Mouse (Mus musculus): ENCODE data around the gene Creb3l4. TPM values are rescaled to one million over a fixed set of nuclear protein-coding genes. Genes with fewer than 3 reads are reported as not detected.

Gene Creb3l4
- total RNA-seq (2023), result not detected

DNA sequence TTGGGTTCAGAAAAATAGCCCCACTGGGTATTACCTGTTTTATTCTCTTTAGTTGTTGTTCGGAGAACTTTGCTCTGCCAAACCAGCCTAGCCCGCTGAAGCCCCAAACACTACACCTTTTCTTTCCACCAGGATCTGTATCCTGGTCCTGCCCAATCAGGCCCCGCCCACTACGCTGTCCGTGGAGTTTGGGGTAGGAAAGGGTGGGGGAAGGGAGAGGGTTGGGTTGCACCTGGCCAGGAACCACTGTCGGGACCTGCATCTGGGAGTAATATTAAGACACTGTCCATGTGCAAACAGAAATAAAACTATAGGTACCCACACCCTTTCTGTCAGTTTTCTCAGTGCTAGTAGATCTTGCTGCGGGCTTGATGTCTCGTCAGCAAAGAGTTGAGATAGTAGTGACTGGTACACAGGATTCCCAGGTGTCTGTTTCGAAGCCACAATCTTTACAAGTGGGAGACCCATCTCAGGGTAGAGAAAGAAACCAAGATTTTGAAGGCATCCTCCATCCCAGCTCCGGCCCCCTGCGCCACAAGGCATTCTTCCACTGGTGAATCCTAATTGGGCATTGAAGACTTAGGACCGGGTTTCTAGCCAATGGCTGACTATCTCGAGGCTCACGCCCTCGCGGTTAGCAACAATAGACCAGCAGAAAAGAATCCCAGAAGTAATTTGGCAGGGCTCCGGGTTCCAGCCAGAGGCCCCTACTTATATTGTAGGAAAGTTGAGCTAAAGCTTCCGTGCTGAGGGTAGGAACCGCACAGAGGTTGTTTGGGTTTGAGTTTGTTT is at the start of gene Creb3l4:
Gene Creb3l4, minus strand, starts transcription at position 529 of the 792 bp plus-strand sequence.

DNA sequence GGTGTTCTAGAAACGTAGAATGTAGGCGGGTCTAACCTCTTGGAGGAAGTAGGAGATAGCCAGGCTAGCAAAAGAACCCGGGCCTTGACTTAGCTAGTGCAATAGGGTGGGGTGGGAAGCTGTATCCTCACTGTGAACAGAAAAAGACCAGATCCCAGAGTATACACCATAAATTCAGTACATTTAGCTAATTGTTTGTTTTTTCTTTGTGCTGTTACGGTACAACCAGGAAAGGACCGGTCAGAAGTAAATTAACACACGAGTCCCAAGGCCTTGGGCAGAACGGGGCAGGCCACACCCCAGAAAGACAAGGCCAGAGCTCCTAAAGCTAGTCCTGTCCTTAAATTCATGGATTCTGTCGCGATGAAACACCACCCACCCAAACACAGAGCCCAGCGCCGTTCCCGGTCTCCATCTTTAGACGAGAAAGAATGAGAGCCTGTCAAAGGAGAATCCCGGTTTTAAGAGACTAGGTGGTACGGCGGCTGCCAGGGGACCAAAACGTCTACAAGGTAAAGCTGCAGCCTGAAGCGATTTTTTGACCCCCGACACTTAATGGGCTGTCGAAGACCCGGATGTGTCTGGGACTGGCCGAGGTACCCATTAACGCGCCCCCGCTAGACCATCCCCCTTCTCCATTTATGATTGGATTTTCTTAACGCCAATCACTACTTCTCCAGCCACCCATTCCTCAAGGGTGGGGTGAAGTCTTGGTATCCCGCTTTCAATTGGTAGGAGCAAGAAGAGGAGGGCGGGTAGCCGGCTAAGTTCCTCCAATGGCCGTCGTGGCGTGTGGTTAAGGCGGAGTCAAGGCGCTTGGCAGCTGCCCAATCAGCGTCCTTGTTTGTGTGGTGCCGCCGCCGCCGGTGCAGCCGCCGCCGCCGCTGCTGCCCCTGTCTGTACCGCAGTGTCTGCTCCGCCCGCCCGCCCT is 49.3 kb upstream of the Creb3l4 start, which contains the start of gene Gatad2b:
Gene Gatad2b, plus strand, starts transcription at position 834 of the 931 bp plus-strand sequence.

DNA sequence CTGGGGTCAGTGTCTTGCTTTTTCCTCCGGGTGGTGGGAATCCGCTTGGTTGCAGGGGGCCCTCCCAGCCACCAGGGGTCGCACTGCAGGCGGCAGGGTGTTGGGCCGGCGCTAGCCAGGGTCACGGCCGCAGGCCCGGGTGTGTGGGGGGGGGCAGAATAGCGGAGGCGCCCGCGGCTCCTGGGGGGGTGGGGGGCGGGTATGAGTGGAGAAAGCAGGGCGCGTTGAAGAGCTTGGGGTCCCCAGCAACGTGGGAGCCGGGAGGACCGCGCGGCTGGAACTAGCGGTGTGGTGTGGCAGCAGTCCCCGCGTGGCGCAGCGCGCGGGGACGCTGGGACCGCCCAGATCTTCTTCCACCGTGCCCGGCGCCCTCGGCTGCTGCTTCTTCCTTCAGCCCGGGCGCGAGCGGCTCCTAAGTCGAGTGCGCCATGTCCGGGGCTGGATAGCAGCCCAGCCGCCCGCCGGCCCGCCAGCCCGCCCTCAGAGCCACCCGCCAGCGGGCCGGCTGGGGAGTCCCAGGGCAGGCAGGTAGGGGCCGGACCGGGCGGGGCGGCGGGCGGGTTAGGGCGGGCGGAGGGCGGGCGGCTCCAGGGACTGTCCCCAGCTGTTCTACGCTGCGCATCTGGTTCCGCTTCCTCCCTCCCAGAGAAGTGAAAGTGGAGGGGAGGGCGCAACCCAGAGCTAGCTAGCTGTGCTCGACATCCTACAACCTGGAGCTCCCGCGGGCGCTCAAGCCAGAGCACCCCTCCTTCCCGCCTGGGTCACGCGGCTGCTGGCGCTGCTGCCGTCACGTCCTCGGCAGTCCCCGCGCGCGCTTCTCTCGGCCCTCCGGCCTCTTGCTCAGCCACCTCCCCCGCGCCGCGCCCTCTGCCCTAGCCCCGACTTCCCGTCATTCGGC is 22.0 kb upstream of the Creb3l4 start, which contains the start of gene Dennd4b:
Gene Dennd4b, plus strand, starts transcription at position 152 of the 898 bp plus-strand sequence.

DNA sequence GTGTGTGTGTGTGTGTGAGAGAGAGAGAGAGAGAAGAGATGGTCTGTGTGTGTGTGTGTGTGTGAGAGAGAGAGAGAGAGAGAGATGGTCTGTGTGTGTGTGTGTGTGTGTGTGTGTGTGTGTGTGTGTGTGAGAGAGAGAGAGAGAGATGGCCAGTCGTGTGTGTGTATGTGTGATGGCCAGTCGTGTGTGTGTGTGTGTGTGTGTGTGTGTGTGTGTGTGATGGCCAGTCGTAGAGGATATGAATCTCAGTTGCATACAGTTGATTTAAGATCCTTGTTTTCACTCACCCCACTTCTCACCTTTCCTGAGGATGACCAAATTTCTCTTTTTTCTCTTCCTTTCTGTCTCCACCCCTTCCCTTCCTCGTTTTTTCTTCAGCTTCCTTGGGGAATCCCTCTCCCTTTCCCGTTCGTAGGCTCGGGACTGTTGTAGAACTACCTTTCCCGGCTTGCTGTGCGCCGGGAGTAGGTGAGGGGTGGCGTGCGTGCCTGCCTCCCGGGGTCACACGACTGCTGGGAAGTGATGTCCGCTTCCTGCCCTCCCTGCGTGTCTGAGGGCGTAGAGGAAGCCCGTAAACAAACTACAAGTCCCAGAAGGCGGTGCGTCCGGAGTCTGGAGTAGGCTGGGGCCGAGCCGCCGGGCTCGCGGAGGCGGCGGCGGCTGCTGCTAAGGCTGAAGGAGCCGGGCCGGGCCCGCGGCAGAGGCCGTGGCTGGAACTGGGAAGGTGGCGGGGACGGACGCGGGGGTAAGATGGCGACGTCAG is 10.5 kb upstream of the Creb3l4 start, which contains the start of gene Crtc2:
Gene Crtc2, plus strand, starts transcription at position 511 of the 766 bp plus-strand sequence.

DNA sequence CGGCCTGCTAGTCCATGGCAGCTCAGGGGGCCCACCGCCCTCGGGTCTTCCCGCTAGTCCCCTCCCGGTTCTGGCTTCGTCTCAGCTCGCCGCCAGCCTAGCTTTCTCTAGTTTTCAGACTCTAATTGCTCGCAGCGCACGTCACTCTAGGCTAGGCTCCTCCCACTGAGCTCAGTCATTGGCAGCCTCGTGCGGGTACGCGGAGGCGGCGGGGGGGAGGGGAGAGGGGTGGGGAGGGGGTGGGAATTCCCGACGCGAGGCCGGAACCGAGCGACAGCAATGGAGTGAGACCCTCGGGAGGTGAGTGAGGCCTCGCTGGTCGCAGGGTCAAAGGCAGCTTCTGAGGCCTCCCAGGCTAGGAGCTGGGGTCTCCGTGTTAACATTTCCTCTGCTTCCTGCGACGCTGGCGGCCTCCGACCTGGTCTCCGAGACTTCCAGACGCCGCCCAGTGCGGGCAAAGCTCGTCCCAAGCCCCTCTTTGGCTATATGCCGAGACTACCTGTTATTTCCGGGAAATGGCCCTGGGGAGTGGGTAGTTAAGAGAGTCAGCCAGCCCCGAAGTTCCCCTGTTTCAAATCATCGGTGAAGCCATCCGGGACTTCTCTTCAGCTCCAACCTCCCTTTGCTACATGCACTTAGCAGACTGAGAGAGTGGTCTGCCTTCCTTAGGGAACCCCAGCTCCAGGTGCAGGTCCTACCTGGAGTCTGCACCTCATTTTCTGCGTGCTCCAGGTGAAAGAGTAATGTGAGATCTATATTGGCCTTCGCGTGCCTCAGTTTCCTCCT is 4.8 kb upstream of the Creb3l4 start, which contains the start of gene Slc39a1:
Gene Slc39a1, plus strand, starts transcription at position 213 of the 786 bp plus-strand sequence.

DNA sequence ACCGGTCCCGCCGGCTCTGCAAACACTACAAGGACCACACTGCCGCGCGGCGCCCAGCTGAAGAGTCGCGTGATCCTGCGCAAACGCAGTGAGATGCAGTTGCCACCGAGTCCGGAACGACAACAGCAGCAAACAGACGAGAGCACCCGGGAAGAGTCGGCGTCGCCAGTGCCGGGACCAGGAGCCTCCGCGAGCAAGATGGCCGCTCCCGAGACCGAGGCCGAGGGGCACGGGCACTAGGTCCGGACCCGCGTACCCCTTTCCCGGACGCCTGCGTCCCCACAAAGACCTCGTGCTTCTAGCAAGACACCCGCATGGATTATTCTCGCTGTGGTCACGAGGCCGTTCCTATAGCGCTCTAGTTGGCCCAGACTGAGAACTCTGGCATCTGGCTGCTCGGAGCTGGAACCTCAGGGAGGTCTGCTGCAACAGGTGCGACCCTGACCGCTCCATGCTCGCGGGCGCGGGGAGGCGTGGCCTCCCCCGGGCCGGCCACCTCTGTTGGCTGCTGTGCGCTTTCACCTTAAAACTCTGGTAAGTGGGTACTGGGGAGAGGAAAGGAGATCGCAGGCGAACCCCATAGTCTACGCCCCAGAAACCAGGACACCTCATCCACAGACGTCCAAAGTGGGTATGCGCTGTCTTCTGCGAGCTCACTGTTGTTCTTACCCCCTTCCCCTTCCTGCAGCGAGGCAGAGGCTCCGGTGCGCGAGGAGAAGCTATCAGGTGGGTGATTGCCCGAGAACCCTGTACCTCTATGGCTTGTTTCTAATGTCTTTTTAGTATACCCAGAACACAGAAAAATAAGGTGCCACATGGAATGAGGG is 11.6 kb downstream of the Creb3l4 start, which contains the start of gene Jtb:
Gene Jtb, plus strand, starts transcription at position 91 of the 827 bp plus-strand sequence.

DNA sequence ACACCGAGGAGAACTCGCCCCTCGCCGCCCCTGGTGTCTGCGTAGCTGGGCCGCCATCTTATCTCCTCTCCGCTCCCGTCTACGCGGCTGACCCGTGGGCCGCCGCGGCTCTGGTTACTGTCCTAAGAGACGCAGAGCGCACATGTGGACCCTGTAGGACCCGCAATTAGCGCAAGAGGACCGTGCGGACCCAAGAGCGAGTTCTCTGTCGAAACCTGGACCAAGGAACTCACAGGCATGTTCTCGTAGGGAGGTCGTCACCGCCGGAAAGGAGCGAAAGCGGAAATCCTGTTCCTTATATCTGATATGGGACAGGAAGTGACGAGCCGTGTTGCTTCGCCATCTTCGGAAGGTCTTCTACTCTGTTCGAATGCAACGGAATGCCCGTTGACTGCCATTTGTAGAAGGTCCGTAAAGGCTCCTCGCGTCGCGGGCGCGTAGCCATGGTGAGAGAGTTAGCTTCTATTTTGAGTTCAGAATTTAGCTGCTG is 29.9 kb downstream of the Creb3l4 start, which contains the start of the genes Rps27 and Rab13:
Gene Rps27, minus strand, starts transcription at position 275 of the 490 bp plus-strand sequence.
Gene Rab13, plus strand, starts transcription at position 319 of the 490 bp plus-strand sequence.

Other genes starting within 250 kb of the Creb3l4 start
- 50.9 TPM for gene Hax1, start 244.7 kb downstream of the Creb3l4 start, total RNA-seq (2023)
- 90.4 TPM for gene 4933434E20Rik, start 191.9 kb downstream of the Creb3l4 start, total RNA-seq (2023)
- 289 TPM for gene Ubap2l, start 190.9 kb downstream of the Creb3l4 start, total RNA-seq (2023)
- gene Tpm3, start 170.9 kb downstream of the Creb3l4 start, total RNA-seq (2023), result 536 TPM
- gene Nup210l, start 139.4 kb downstream of the Creb3l4 start, total RNA-seq (2023), result 1.1 TPM
- 12,553 TPM for gene Rps27, start 29.9 kb downstream of the Creb3l4 start, total RNA-seq (2023)
- gene Rab13, start 29.8 kb downstream of the Creb3l4 start, total RNA-seq (2023), result not detected
- 63.0 TPM for gene Jtb, start 11.9 kb downstream of the Creb3l4 start, total RNA-seq (2023)
- gene Slc39a1, start 4.7 kb upstream of the Creb3l4 start, total RNA-seq (2023), result 17.2 TPM
- gene Crtc2, start 10.7 kb upstream of the Creb3l4 start, total RNA-seq (2023), result 97.9 TPM
- 73.2 TPM for gene Dennd4b, start 21.7 kb upstream of the Creb3l4 start, total RNA-seq (2023)
- gene Gatad2b, start 49.7 kb upstream of the Creb3l4 start, total RNA-seq (2023), result 128 TPM
- gene Slc27a3, start 146.4 kb upstream of the Creb3l4 start, total RNA-seq (2023), result 0.92 TPM
- 46.2 TPM for gene Ints3, start 190.1 kb upstream of the Creb3l4 start, total RNA-seq (2023)
- gene Npr1, start 222.4 kb upstream of the Creb3l4 start, total RNA-seq (2023), result not detected
- 87.3 TPM for gene Ilf2, start 232.6 kb upstream of the Creb3l4 start, total RNA-seq (2023)
- 39.5 TPM for gene Snapin, start 247.5 kb upstream of the Creb3l4 start, total RNA-seq (2023)

All from CD8-positive naive resting alpha-beta T cell, adult 57 days (primary cell).